Mouse (Mus musculus) frontal cortex, postnatal 36 days (tissue): ENCODE results near the gene Anapc5.

Source experiments
- DNase-seq, 2 experiments: peaks; one replicate each; pipeline ENCODE4 v3.0.0; 2022; ENCODE audit warnings: low spot score in 2 of 2

Gene Anapc5

GRCm38 (mm10) chr5:122799379-122800344 is 21.5 kb downstream of the Anapc5 start:
- no peak for DNase-seq

- peak; percentile 68 to 88 for DNase-seq
Measured at GRCm38 (mm10) chr5:122798557-122799378, 22.4 kb downstream of the Anapc5 start.

- no peak for DNase-seq
Measured at GRCm38 (mm10) chr5:122797866-122798265, 23.3 kb downstream of the Anapc5 start.

GRCm38 (mm10) chr5:122788696-122789095 is 32.4 kb downstream of the Anapc5 start:
- no peak for DNase-seq

- peak in 1 of 2 experiments; percentile 68 for DNase-seq
Measured at GRCm38 (mm10) chr5:122786035-122786819, 34.9 kb downstream of the Anapc5 start.

GRCm38 (mm10) chr5:122783726-122784406 is 37.3 kb downstream of the Anapc5 start:
- DNase-seq = no peak

- DNase-seq = no peak
Measured at GRCm38 (mm10) chr5:122782066-122782465, 39.1 kb downstream of the Anapc5 start.

GRCm38 (mm10) chr5:122780791-122781432 is 40.2 kb downstream of the Anapc5 start:
- DNase-seq = no peak

- peak; percentile 68 to 80 for DNase-seq
Measured at GRCm38 (mm10) chr5:122779277-122779834, 41.8 kb downstream of the Anapc5 start, which contains the start of gene Camkk2. Camkk2 (minus strand) TSS chr5:122779409.

- peak; percentile 59 to 66 for DNase-seq
Measured at GRCm38 (mm10) chr5:122778231-122779226, 42.6 kb downstream of the Anapc5 start.

GRCm38 (mm10) chr5:122777322-122777721 is 43.8 kb downstream of the Anapc5 start:
- DNase-seq = peak in 1 of 2 experiments; percentile 75

- no peak for DNase-seq
Measured at GRCm38 (mm10) chr5:122775646-122776286, 45.4 kb downstream of the Anapc5 start.

GRCm38 (mm10) chr5:122774743-122775611 is 46.2 kb downstream of the Anapc5 start:
- DNase-seq = peak; percentile 65 to 74

- DNase-seq = no peak
Measured at GRCm38 (mm10) chr5:122773756-122774155, 47.4 kb downstream of the Anapc5 start.

GRCm38 (mm10) chr5:122771428-122771827 is 49.7 kb downstream of the Anapc5 start:
- DNase-seq = no peak

GRCm38 (mm10) chr5:122770806-122771261 is 50.3 kb downstream of the Anapc5 start:
- DNase-seq = no peak

GRCm38 (mm10) chr5:122770304-122770703 is 50.8 kb downstream of the Anapc5 start:
- no peak for DNase-seq
